Mouse (Mus musculus) heart, adult 2 months (tissue): ENCODE measurements around the gene Cnpy4. TPM values are rescaled to one million over a fixed set of nuclear protein-coding genes. Genes with fewer than 3 reads are reported as not detected.
A peak's percentile ranks its signal among the peaks of the same experiment; 100 is the strongest.

Experiments used
- DNase-seq, 2 experiments: peaks; one replicate each; pipeline ENCODE4 v3.0.0; 2021
- H3K27ac ChIP-seq: fragments of 200-600 bp; 2 replicates; pipeline ENCODE4 v1.8.1; 2022
- H3K27me3 ChIP-seq: fragments of 200-500 bp; 2 replicates; pipeline ENCODE4 v1.6.1; 2012; ENCODE audit warnings: mild to moderate bottlenecking, low read length, inconsistent platforms, mixed read lengths; ENCODE audit not compliant: control insufficient read depth, insufficient read depth
- H3K36me3 ChIP-seq: fragments of 200-500 bp; 2 replicates; pipeline ENCODE4 v1.6.1; 2012; ENCODE audit warnings: low read length, inconsistent platforms; ENCODE audit not compliant: control insufficient read depth, insufficient read depth
- H3K4me1 ChIP-seq: fragments of 200-500 bp; 2 replicates; pipeline ENCODE4 v1.6.1; 2011; ENCODE audit warnings: low read length; ENCODE audit not compliant: control insufficient read depth, insufficient read depth
- H3K4me3 ChIP-seq: fragments of 200-600 bp; 2 replicates; pipeline ENCODE4 v1.8.1; 2022
- H3K79me2 ChIP-seq: fragments of 200-500 bp; replicated peaks from 2 replicates; pipeline ENCODE4 v1.6.1; 2012; ENCODE audit warnings: mild to moderate bottlenecking, inconsistent platforms, low read length, moderate library complexity, mixed read lengths; ENCODE audit not compliant: control insufficient read depth, insufficient read depth
- H3K9ac ChIP-seq: fragments of 200-500 bp; 2 replicates; pipeline ENCODE4 v1.6.1; 2012; ENCODE audit warnings: low read depth, mild to moderate bottlenecking, control low read depth, inconsistent platforms, low read length, mixed read lengths
- CTCF ChIP-seq: fragments of 200-600 bp; IDR thresholded peaks from 2 replicates; pipeline ENCODE4 v1.8.1; 2022; ENCODE audit warnings: antibody characterized with exemption, mild to moderate bottlenecking, moderate library complexity
- EP300 ChIP-seq: fragments of 200-500 bp; IDR thresholded peaks from 2 replicates; pipeline ENCODE4 v1.6.1; 2011; ENCODE audit warnings: low read depth, low read length, control low read depth; ENCODE audit not compliant: insufficient read depth
- POLR2A ChIP-seq: fragments of 200-500 bp; IDR thresholded peaks from 2 replicates; pipeline ENCODE4 v1.6.1; 2011; ENCODE audit warnings: mild to moderate bottlenecking, low read depth, low read length, control low read depth; ENCODE audit not compliant: insufficient read depth
- whole genome bisulfite sequencing: fragments of 180-500 bp; shearing (Covaris S2); methylation state at CpG from one replicate; pipeline ENCODE4 v1.1.7; 2018; 5-methylcytosine and 5-hydroxymethylcytosine counted together
- intact Hi-C: fragments of 180-260 bp; cut with DNase I; formaldehyde crosslinking; loops from one replicate; pipeline ENCODE4 v1.15.1; 2025
- long read RNA-seq: library from polyadenylated mRNA; stranded (forward); transcript quantifications from one replicate; pipeline ENCODE4 v2.0.0, GENCODE M21; 2021
- polyA plus RNA-seq: library from polyadenylated mRNA; depleted of rRNA; stranded (reverse); fragments of >200 nt; gene quantifications from 2 replicates; pipeline ENCODE4 v1.2.3, GENCODE M21; 2012; rRNA removed
- total RNA-seq, 2 experiments: library from RNA; stranded (reverse); gene quantifications; 2 replicates each; pipeline ENCODE4 v1.2.3; 2021

The Cnpy4 gene
- total RNA-seq, result 1 to 10 TPM; 5.9 to 7.2 TPM
- polyA plus RNA-seq, result 2.2 and 4.1 TPM in 2 replicates
- long read RNA-seq, partial matches to known transcripts, result 0 of 1 reads
- long read RNA-seq, other reads (novel, unspliced or antisense), result 0 of 1 reads

- peak; percentile 87 to 89 for DNase-seq
These were observed at the start of gene Cnpy4, which contains the start of gene Taf6 for GRCm38 (mm10) chr5:138186950-138187638. Gene Cnpy4, plus strand, starts transcription at chr5:138187485. Gene Taf6, minus strand, starts transcription at chr5:138187451.

GRCm38 (mm10) chr5:138137935-138138549 is 49.2 kb upstream of the Cnpy4 start:
- no peaks in the 10 kb centered on the region for H3K79me2 ChIP-seq
- H3K36me3 ChIP-seq, result no peaks in the 10 kb centered on the region
- DNase-seq, result no peak
- TF ChIP-seq EP300, result no peak
- TF ChIP-seq CTCF, result peak; percentile 76
- no peak for TF ChIP-seq POLR2A
- no peak overlapping the region for H3K4me3 ChIP-seq
- H3K4me1 ChIP-seq, result no peaks in the 10 kb centered on the region
- H3K9ac ChIP-seq, result no peak overlapping the region
- no peak overlapping the region for H3K27ac ChIP-seq
- no peaks in the 10 kb centered on the region for H3K27me3 ChIP-seq
- 57% methylated on average over 8 of the region's 8 CpGs for WGBS
- intact Hi-C loops, result loop anchor here (2.0 kb wide), 1 partner anchor 251 kb away; no protein-coding TSS in a partner anchor

More at GRCm38 (mm10) chr5:138186950-138187638, at the start of gene Cnpy4, which contains the start of gene Taf6:
- no peaks in the 10 kb centered on the region for H3K27me3 ChIP-seq
- TF ChIP-seq POLR2A, result peak; percentile 90
- TF ChIP-seq EP300, result no peak
- intact Hi-C loops, result loop anchor here (1.0 kb wide), 1 partner anchor 15 kb away; the partner anchor contains the start of genes Ap4m1 and Mcm7
- H3K36me3 ChIP-seq, result no peaks in the 10 kb centered on the region
- peak within 1 kb of the TSS; percentile 94 for H3K27ac ChIP-seq
- no peaks in the 10 kb centered on the region for H3K79me2 ChIP-seq
- H3K4me1 ChIP-seq, result no peaks in the 10 kb centered on the region
- peak within 1 kb of the TSS; percentile 97 for H3K9ac ChIP-seq
- peak within 1 kb of the TSS; percentile 97 for H3K4me3 ChIP-seq
- WGBS, result under 1% methylated on average over 31 of the region's 31 CpGs

GRCm38 (mm10) chr5:138138585-138138984 is 48.7 kb upstream of the Cnpy4 start:
- no peak for TF ChIP-seq POLR2A
- TF ChIP-seq EP300, result no peak
- no peak for TF ChIP-seq CTCF
- intact Hi-C loops, result no loop called here
- DNase-seq, result no peak
- no peaks in the 10 kb centered on the region for H3K27me3 ChIP-seq
- H3K4me1 ChIP-seq, result no peaks in the 10 kb centered on the region
- no peak overlapping the region for H3K4me3 ChIP-seq
- 57% methylated on average over 4 of the region's 4 CpGs for WGBS
- H3K9ac ChIP-seq, result no peak overlapping the region
- no peaks in the 10 kb centered on the region for H3K36me3 ChIP-seq
- H3K79me2 ChIP-seq, result no peaks in the 10 kb centered on the region
- no peak overlapping the region for H3K27ac ChIP-seq

- no peaks in the 10 kb centered on the region for H3K79me2 ChIP-seq
- peak overlapping the region; percentile 82 for H3K4me3 ChIP-seq
- TF ChIP-seq POLR2A, result no peak
- TF ChIP-seq EP300, result no peak
- TF ChIP-seq CTCF, result no peak
- 61% methylated on average over 3 of the region's 3 CpGs for WGBS
- intact Hi-C loops, result loop anchor here (2.0 to 10.0 kb wide), 4 partner anchors 16 to 650 kb away; partner anchors contain the start of genes Pop7 and Zscan21
- peaks cover 4% of the 10 kb centered on the region for H3K36me3 ChIP-seq
- no peaks in the 10 kb centered on the region; the same call in 1 of the 2 replicates for H3K4me1 ChIP-seq
- H3K9ac ChIP-seq, result no peak overlapping the region
- no peak overlapping the region; the same call in 1 of the 2 replicates for H3K27ac ChIP-seq
- no peaks in the 10 kb centered on the region for H3K27me3 ChIP-seq
- DNase-seq, result no peak
These were observed 32.9 kb upstream of the Cnpy4 start for GRCm38 (mm10) chr5:138154390-138154789.

- TF ChIP-seq CTCF, result peak; percentile 86
- TF ChIP-seq POLR2A, result peak; percentile 89
- TF ChIP-seq EP300, result peak; percentile 95
- H3K27ac ChIP-seq, result peak within 1 kb of the TSS; percentile 91
- H3K9ac ChIP-seq, result peak within 1 kb of the TSS; percentile 86
- under 1% methylated on average over 31 of the region's 31 CpGs for WGBS
- DNase-seq, result peak; percentile 85 to 91
- H3K4me3 ChIP-seq, result peak within 1 kb of the TSS; percentile 82
- H3K4me1 ChIP-seq, result no peaks in the 10 kb centered on the region; the same call in 1 of the 2 replicates
- no peaks in the 10 kb centered on the region for H3K79me2 ChIP-seq
- peaks cover 4% of the 10 kb centered on the region for H3K36me3 ChIP-seq
- intact Hi-C loops, result loop anchor here (2.0 to 10.0 kb wide), 5 partner anchors 15 to 651 kb away; partner anchors contain the start of genes Mepce, Pop7, Zcwpw1 and Zscan21
- no peaks in the 10 kb centered on the region for H3K27me3 ChIP-seq
These were observed 31.8 kb upstream of the Cnpy4 start, which contains the start of gene Zfp113 for GRCm38 (mm10) chr5:138155443-138155976. Gene Zfp113, minus strand, starts transcription at chr5:138155744.
